Mouse (Mus musculus) olfactory bulb, adult 2 months (tissue): ENCODE measurements around the gene Hck.

Source experiments
- CTCF ChIP-seq: fragments of 200-500 bp; IDR thresholded peaks from 2 replicates; pipeline ENCODE4 v1.5.1; 2012; ENCODE audit warnings: low read depth, mild to moderate bottlenecking, low read length, moderate library complexity; ENCODE audit not compliant: insufficient read depth
- POLR2A ChIP-seq: fragments of 200-500 bp; IDR thresholded peaks from 2 replicates; pipeline ENCODE4 v1.6.1; 2012; ENCODE audit warnings: mild to moderate bottlenecking, low read depth, low read length, moderate library complexity; ENCODE audit not compliant: insufficient read depth

- TF ChIP-seq POLR2A (no peak), CTCF (no peak)
Measured at GRCm38 (mm10) chr2:153177188-153177587, 68.9 kb downstream of the Hck start.
